Mouse (Mus musculus) hindbrain, postnatal 0 days (tissue): Measurements from ENCODE around the gene Snd1. TPM values are rescaled to one million over a fixed set of nuclear protein-coding genes. Genes with fewer than 3 reads are reported as not detected.
A peak's percentile ranks its signal among the peaks of the same experiment; 100 is the strongest.

Experiments used
- ATAC-seq: fragments of 200-750 bp; cut with Nextera tagmentation; 2 replicates; pipeline ENCODE4 v1.8.0; 2017; ENCODE audit warnings: mild to moderate bottlenecking, moderate TSS enrichment, moderate library complexity
- DNase-seq: peaks from one replicate; pipeline ENCODE4 v3.0.0-alpha.2; 2015; ENCODE audit warnings: low spot score
- H3K27ac ChIP-seq: fragments of 300-500 bp; sonication (generic); 2 replicates; pipeline ENCODE4 v1.5.1; 2014; ENCODE audit warnings: mild to moderate bottlenecking
- H3K27me3 ChIP-seq: fragments of 300-500 bp; sonication (generic); 2 replicates; pipeline ENCODE4 v1.6.1; 2014; ENCODE audit warnings: low read length, mixed read lengths; ENCODE audit not compliant: insufficient read depth
- H3K36me3 ChIP-seq: fragments of 300-500 bp; sonication (generic); 2 replicates; pipeline ENCODE4 v1.6.1; 2014; ENCODE audit warnings: low read length, mixed read lengths; ENCODE audit not compliant: insufficient read depth
- H3K4me1 ChIP-seq: fragments of 300-500 bp; sonication (generic); 2 replicates; pipeline ENCODE4 v1.6.1; 2014; ENCODE audit warnings: antibody characterized with exemption, low read length, mixed read lengths; ENCODE audit not compliant: insufficient read depth
- H3K4me2 ChIP-seq: fragments of 300-500 bp; sonication (generic); 2 replicates; pipeline ENCODE4 v1.6.1; 2014; ENCODE audit warnings: low read depth, mild to moderate bottlenecking, low read length, moderate library complexity, mixed read lengths
- H3K4me3 ChIP-seq: fragments of 300-500 bp; sonication (generic); 2 replicates; pipeline ENCODE4 v1.5.1; 2014; ENCODE audit warnings: low read length
- H3K9ac ChIP-seq: fragments of 300-500 bp; sonication (generic); replicated peaks from 2 replicates; pipeline ENCODE4 v1.6.1; 2014; ENCODE audit warnings: mild to moderate bottlenecking, low read length, moderate library complexity, mixed read lengths
- H3K9me3 ChIP-seq: fragments of 300-500 bp; sonication (generic); 2 replicates; pipeline ENCODE4 v1.6.1; 2016; ENCODE audit warnings: low read length, mixed read lengths
- CTCF ChIP-seq: IDR thresholded peaks from 2 replicates; pipeline ENCODE4 v1.5.1; 2016; ENCODE audit warnings: antibody characterized with exemption, control low read depth, low read depth
- WGBS: fragments of 180-500 bp; shearing (Covaris S2); extraction: QIAGEN DNeasy Blood & Tissue Kit; methylation state at CpG from one replicate; pipeline ENCODE4 v1.1.7; 2014; 5-methylcytosine and 5-hydroxymethylcytosine counted together
- polyA plus RNA-seq: library from polyadenylated mRNA; unstranded; fragments of >200 nt; fragmentation: Nextera tagmentation; extraction: Ambion mirVana; gene quantifications from 2 replicates; pipeline ENCODE4 v1.2.1, GENCODE M21; 2015
- total RNA-seq: library from RNA; depleted of rRNA; stranded (reverse); fragments of >200 nt; gene quantifications from 2 replicates; pipeline ENCODE4 v1.2.3, GENCODE M21; 2014

Gene Snd1
- total and polyA plus RNA-seq, 2 experiments from 2014 or later: 67.6 to 85.5 TPM

- WGBS: 79% methylated on average over 6 of the region's 6 CpGs
- no peak overlapping the region for H3K27ac ChIP-seq
- H3K36me3 ChIP-seq: peaks cover 9% of the 10 kb centered on the region; the same call in 1 of the 2 replicates
- DNase-seq (no peak), ATAC-seq (no peak; the same call in 1 of the 2 replicates)
- no peak overlapping the region for H3K9ac ChIP-seq
- no peaks in the 10 kb centered on the region for H3K4me1 ChIP-seq
- H3K9me3 ChIP-seq: no peaks in the 10 kb centered on the region
- H3K27me3 ChIP-seq: no peaks in the 10 kb centered on the region
- no peak overlapping the region for H3K4me3 ChIP-seq
- TF ChIP-seq CTCF: no peak
- no peak overlapping the region for H3K4me2 ChIP-seq
Observed at GRCm38 (mm10) chr6:28528208-28528607, 53.3 kb downstream of the Snd1 start.

DNA sequence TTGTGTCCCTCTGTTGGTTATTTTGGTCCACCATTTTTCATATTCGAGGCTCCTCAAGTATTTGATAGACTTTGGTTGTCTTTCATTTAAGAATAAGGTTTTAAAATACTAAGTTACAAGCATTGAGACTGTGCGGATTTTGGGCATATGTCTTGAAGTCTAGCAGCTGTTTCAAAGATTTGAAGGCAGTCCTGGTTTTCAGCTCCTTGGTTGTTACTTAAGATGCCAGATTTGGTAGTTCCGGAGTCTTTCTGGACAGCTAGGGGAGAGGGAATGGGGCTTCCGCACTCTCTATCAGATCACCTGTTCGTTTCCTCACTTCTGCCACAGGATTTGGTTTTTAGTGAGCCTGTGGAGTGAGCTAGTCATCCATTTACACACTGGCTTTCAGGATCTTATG is 61.5 kb downstream of the Snd1 start:
- no peak overlapping the region for H3K9ac ChIP-seq
- no peak for ATAC-seq
- no peaks in the 10 kb centered on the region for H3K27me3 ChIP-seq
- no peak overlapping the region for H3K4me2 ChIP-seq
- 92% methylated on average over 5 of the region's 5 CpGs for WGBS
- H3K36me3 ChIP-seq: no peaks in the 10 kb centered on the region; the same call in 1 of the 2 replicates
- no peaks in the 10 kb centered on the region for H3K9me3 ChIP-seq
- H3K4me3 ChIP-seq: no peak overlapping the region
- DNase-seq: no peak
- no peak for TF ChIP-seq CTCF
- H3K4me1 ChIP-seq: peaks cover 7% of the 10 kb centered on the region
- H3K27ac ChIP-seq: no peak overlapping the region

GRCm38 (mm10) chr6:28537851-28538527 is 63.0 kb downstream of the Snd1 start:
- no peak overlapping the region for H3K4me2 ChIP-seq
- H3K27me3 ChIP-seq: no peaks in the 10 kb centered on the region
- H3K9ac ChIP-seq: no peak overlapping the region
- H3K9me3 ChIP-seq: no peaks in the 10 kb centered on the region
- H3K27ac ChIP-seq: peak overlapping the region; percentile 51
- peak; percentile 82 for ATAC-seq
- TF ChIP-seq CTCF: no peak
- H3K4me3 ChIP-seq: no peak overlapping the region
- no peaks in the 10 kb centered on the region; the same call in 1 of the 2 replicates for H3K36me3 ChIP-seq
- peaks cover 7% of the 10 kb centered on the region for H3K4me1 ChIP-seq
- peak; percentile 71 for DNase-seq
- WGBS: 55% methylated on average over 10 of the region's 10 CpGs

- peak overlapping the region; percentile 28 for H3K27ac ChIP-seq
- WGBS: 53% methylated on average over 6 of the region's 6 CpGs
- no peak for TF ChIP-seq CTCF
- no peak overlapping the region for H3K4me3 ChIP-seq
- no peak overlapping the region for H3K4me2 ChIP-seq
- peak; percentile 21 for DNase-seq
- no peaks in the 10 kb centered on the region for H3K27me3 ChIP-seq
- no peaks in the 10 kb centered on the region for H3K9me3 ChIP-seq
- 0 out of 2 replicates have a peak, but pooled peaks have one; percentile 47 for ATAC-seq
- H3K36me3 ChIP-seq: peaks cover 6% of the 10 kb centered on the region; the same call in 1 of the 2 replicates
- peaks cover 7% of the 10 kb centered on the region for H3K4me1 ChIP-seq
- H3K9ac ChIP-seq: no peak overlapping the region
Observed at GRCm38 (mm10) chr6:28542298-28542701, 67.4 kb downstream of the Snd1 start.

DNA sequence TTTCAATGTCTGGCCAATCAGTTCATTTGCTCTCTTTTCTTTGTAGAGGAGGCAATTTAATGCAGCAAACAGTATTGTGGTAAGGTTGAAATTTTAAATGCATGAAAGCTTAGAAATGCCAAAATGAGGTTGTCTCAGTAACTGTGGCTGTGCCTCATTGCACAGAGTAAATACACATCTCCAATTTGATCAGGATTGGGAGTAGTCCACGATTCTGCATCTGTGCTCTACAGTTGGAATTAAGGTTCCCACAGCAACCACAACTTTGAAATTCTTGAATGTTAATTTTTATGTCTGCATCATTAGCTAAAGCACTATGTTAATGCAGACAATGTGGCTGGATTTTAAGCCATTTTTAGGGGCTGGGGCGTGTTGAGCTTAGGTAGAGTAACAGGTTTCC is 72.0 kb downstream of the Snd1 start:
- WGBS: 62% methylated on average over 2 of the region's 2 CpGs
- no peaks in the 10 kb centered on the region for H3K27me3 ChIP-seq
- ATAC-seq: no peak

GRCm38 (mm10) chr6:28549374-28549773 is 74.4 kb downstream of the Snd1 start:
- no peak for DNase-seq
- Histone ChIP-seq H3K36me3 (peaks cover 6% of the 10 kb centered on the region; the same call in 1 of the 2 replicates), H3K9ac (no peak overlapping the region), H3K4me2 (no peak overlapping the region), H3K27ac (no peak overlapping the region), H3K27me3 (no peaks in the 10 kb centered on the region), H3K4me1 (no peaks in the 10 kb centered on the region), H3K9me3 (no peaks in the 10 kb centered on the region), H3K4me3 (no peak overlapping the region)
- TF ChIP-seq CTCF: no peak
- ATAC-seq: no peak
- WGBS: 71% methylated on average over 2 of the region's 2 CpGs

More for the DNA sequence above, 72.0 kb downstream of the Snd1 start:
- no peak overlapping the region for H3K27ac ChIP-seq
- no peak overlapping the region for H3K4me2 ChIP-seq
- no peaks in the 10 kb centered on the region for H3K4me1 ChIP-seq
- no peak overlapping the region for H3K9ac ChIP-seq
- no peak for DNase-seq
- H3K4me3 ChIP-seq: no peak overlapping the region
- no peaks in the 10 kb centered on the region for H3K9me3 ChIP-seq
- TF ChIP-seq CTCF: no peak
- H3K36me3 ChIP-seq: peaks cover 6% of the 10 kb centered on the region; the same call in 1 of the 2 replicates

GRCm38 (mm10) chr6:28550255-28551004 is 75.5 kb downstream of the Snd1 start:
- no peak for DNase-seq
- no peaks in the 10 kb centered on the region; the same call in 1 of the 2 replicates for H3K4me1 ChIP-seq
- no peak for ATAC-seq
- TF ChIP-seq CTCF: no peak
- 68% methylated on average over 7 of the region's 7 CpGs for WGBS
- peaks cover 4% of the 10 kb centered on the region; the same call in 1 of the 2 replicates for H3K36me3 ChIP-seq
- H3K9me3 ChIP-seq: no peaks in the 10 kb centered on the region
- H3K27me3 ChIP-seq: no peaks in the 10 kb centered on the region
- no peak overlapping the region for H3K4me2 ChIP-seq
- H3K27ac ChIP-seq: no peak overlapping the region
- H3K4me3 ChIP-seq: no peak overlapping the region
- H3K9ac ChIP-seq: no peak overlapping the region
